Comparison of ENCODE assay signal across 12 mouse cellular contexts in the genomic region with DNA sequence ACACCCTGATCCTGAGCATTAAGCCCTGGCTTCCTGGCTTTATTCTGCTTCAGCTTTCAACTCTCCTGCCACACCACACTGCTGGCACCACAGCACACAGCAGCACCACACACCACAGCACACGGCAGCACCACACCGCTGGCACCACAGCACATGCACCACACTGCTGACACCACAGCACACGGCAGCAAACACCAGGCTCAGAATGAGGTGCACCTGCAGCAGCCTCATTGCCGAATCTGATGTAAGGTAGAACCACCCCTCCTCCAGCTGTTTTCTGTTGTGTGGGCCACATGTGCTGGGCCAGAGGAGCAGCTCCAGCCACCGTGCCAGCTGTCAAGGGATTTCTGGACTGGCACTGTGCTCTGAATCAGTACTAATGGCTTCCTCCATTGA. TPM values are rescaled to one million over a fixed set of nuclear protein-coding genes. Genes with fewer than 3 reads are reported as not detected.
DNase-seq lines count a peak whose midpoint lies in the region; ATAC-seq and TF ChIP-seq lines count a peak whose summit lies in the region.
"Had no signal": no experiment of that assay in that cellular context is flagged by ENCODE, and none has a peak within 500 bp of the region (broad histone marks: within the 10 kb centered on the region; RNA-seq: fewer than 3 reads in every experiment).

No protein-coding gene starts in this region.

- peaks cover 95% of the 10 kb centered on the region for H3K36me3 ChIP-seq in hindbrain, embryonic 10.5 days
- no peaks in the 10 kb centered on the region for H3K36me3 ChIP-seq in hindbrain, embryonic 11.5 days (ENCODE audit: control insufficient read depth, insufficient read depth, low read length)
- H3K36me3 ChIP-seq in forebrain, postnatal 0 days (ENCODE audit: insufficient read depth): no peaks in the 10 kb centered on the region
- H3K36me3 ChIP-seq in neural tube, embryonic 14.5 days (ENCODE audit: control insufficient read depth, insufficient read depth, low read length): no peaks in the 10 kb centered on the region

- DNase-seq in hindbrain, embryonic 10.5 days (ENCODE audit: low spot score): no peak
- DNase-seq in hindbrain, embryonic 11.5 days (ENCODE audit: low spot score): no peak
- peak; percentile 24 for DNase-seq in T-cell, adult 2 months (ENCODE audit: low spot score)
- DNase-seq in forebrain, postnatal 0 days: no peak
- DNase-seq in retina, postnatal 1 day: no peak
- DNase-seq in cerebellum, postnatal 14 days: no peak
- DNase-seq in adrenal gland, postnatal 14 days: no peak
- DNase-seq: gastrocnemius, postnatal 36 days; lung, postnatal 36 days had no signal

- H3K4me2 ChIP-seq in hindbrain, embryonic 11.5 days (replicated peaks; ENCODE audit: low read depth, low read length): no peak overlapping the region
- no peak overlapping the region for H3K4me2 ChIP-seq in forebrain, postnatal 0 days (ENCODE audit: low read depth)
- H3K4me2 ChIP-seq in neural tube, embryonic 14.5 days (ENCODE audit: low read depth, low read length): no peak overlapping the region
- H3K4me2 ChIP-seq: embryonic facial prominence, embryonic 15.5 days had no signal

- H3K9me3 ChIP-seq in hindbrain, embryonic 10.5 days: no peaks in the 10 kb centered on the region
- H3K9me3 ChIP-seq in hindbrain, embryonic 11.5 days (ENCODE audit: control insufficient read depth, low read length): no peaks in the 10 kb centered on the region
- no peaks in the 10 kb centered on the region for H3K9me3 ChIP-seq in forebrain, postnatal 0 days (ENCODE audit: low read length)
- no peaks in the 10 kb centered on the region for H3K9me3 ChIP-seq in neural tube, embryonic 14.5 days (ENCODE audit: control insufficient read depth, low read length)
- H3K9me3 ChIP-seq: embryonic facial prominence, embryonic 15.5 days had no signal

- TF ChIP-seq CTCF in forebrain, postnatal 0 days (IDR thresholded peaks at IDR 0.05; ENCODE audit: low read depth): no peak

- 86% methylated on average over 5 of the region's 5 CpGs for WGBS in hindbrain, embryonic 10.5 days
- 80% methylated on average over 5 of the region's 5 CpGs for WGBS in hindbrain, embryonic 11.5 days
- 48% methylated on average over 5 of the region's 5 CpGs for WGBS in forebrain, postnatal 0 days
- 64% methylated on average over 5 of the region's 5 CpGs for WGBS in neural tube, embryonic 14.5 days

- H3K4me3 ChIP-seq in hindbrain, embryonic 10.5 days: no peak overlapping the region
- no peak overlapping the region for H3K4me3 ChIP-seq in hindbrain, embryonic 11.5 days (ENCODE audit: low read depth, low read length)
- H3K4me3 ChIP-seq in forebrain, postnatal 0 days (ENCODE audit: low read depth, low read length): no peak overlapping the region
- H3K4me3 ChIP-seq in neural tube, embryonic 14.5 days (ENCODE audit: low read depth, low read length): no peak overlapping the region
- H3K4me3 ChIP-seq: embryonic facial prominence, embryonic 15.5 days had no signal

- peaks cover 38% of the 10 kb centered on the region for H3K4me1 ChIP-seq in hindbrain, embryonic 10.5 days (replicated peaks)
- no peaks in the 10 kb centered on the region for H3K4me1 ChIP-seq in hindbrain, embryonic 11.5 days (replicated peaks; ENCODE audit: control insufficient read depth, insufficient read depth, low read length)
- 0 out of 2 replicates have a peak, but pooled peaks cover 4% of the 10 kb centered on the region for H3K4me1 ChIP-seq in forebrain, postnatal 0 days (ENCODE audit: insufficient read depth)
- H3K4me1 ChIP-seq in neural tube, embryonic 14.5 days (ENCODE audit: control insufficient read depth, insufficient read depth, low read length): peaks cover 31% of the 10 kb centered on the region; the same call in 1 of the 2 replicates

- no peak for ATAC-seq in hindbrain, embryonic 11.5 days (ENCODE audit: low FRiP score)
- ATAC-seq in forebrain, postnatal 0 days: peak; percentile 40
- no peak; the same call in 1 of the 2 replicates for ATAC-seq in neural tube, embryonic 14.5 days (ENCODE audit: low read depth)
- ATAC-seq: intestine, embryonic 16.5 days had no signal

- no peaks in the 10 kb centered on the region for H3K27me3 ChIP-seq in hindbrain, embryonic 10.5 days (ENCODE audit: insufficient read depth, poor library complexity, severe bottlenecking)
- no peaks in the 10 kb centered on the region for H3K27me3 ChIP-seq in hindbrain, embryonic 11.5 days (ENCODE audit: control insufficient read depth, insufficient read depth, low read length)
- H3K27me3 ChIP-seq in forebrain, postnatal 0 days (ENCODE audit: insufficient read depth, low read length): no peaks in the 10 kb centered on the region
- no peaks in the 10 kb centered on the region for H3K27me3 ChIP-seq in neural tube, embryonic 14.5 days (ENCODE audit: control insufficient read depth, insufficient read depth, low read length)
- H3K27me3 ChIP-seq: embryonic facial prominence, embryonic 15.5 days had no signal

- peak overlapping the region; percentile 16; the same call in 1 of the 2 replicates for H3K27ac ChIP-seq in hindbrain, embryonic 10.5 days
- no peak overlapping the region for H3K27ac ChIP-seq in hindbrain, embryonic 11.5 days (ENCODE audit: low read depth, low read length)
- H3K27ac ChIP-seq in forebrain, postnatal 0 days (ENCODE audit: low read depth, low read length): no peak overlapping the region
- 0 out of 2 replicates have a peak overlapping the region, but pooled peaks have one; percentile 24 for H3K27ac ChIP-seq in neural tube, embryonic 14.5 days (ENCODE audit: low read depth, low read length)
- H3K27ac ChIP-seq: embryonic facial prominence, embryonic 15.5 days had no signal

- H3K9ac ChIP-seq in hindbrain, embryonic 11.5 days (ENCODE audit: low read depth, low read length): no peak overlapping the region
- H3K9ac ChIP-seq in forebrain, postnatal 0 days: no peak overlapping the region
- no peak overlapping the region for H3K9ac ChIP-seq in neural tube, embryonic 14.5 days (replicated peaks; ENCODE audit: low read depth, low read length)
- H3K9ac ChIP-seq: embryonic facial prominence, embryonic 15.5 days had no signal

RNA-seq across cellular contexts. Expression of gene Bcl2l11, which starts 30.2 kb away (rescaled TPM):
- polyA plus RNA-seq in hindbrain, embryonic 10.5 days (2016; fragmentation: Nextera tagmentation; extraction: Ambion mirVana): 26.2 and 27.4 TPM in 2 replicates
- polyA plus RNA-seq in hindbrain, embryonic 11.5 days (2014; fragmentation: Nextera tagmentation; extraction: Ambion mirVana): 15.7 and 17.2 TPM in 2 replicates
- total RNA-seq in forebrain, postnatal 0 days (2014; rRNA removed): 5.2 and 11.2 TPM in 2 replicates
- 4.9 and 6.7 TPM in 2 replicates for polyA plus RNA-seq in forebrain, postnatal 0 days (2015; fragmentation: Nextera tagmentation; extraction: Ambion mirVana)
- polyA plus RNA-seq in neural tube, embryonic 14.5 days (2014; fragmentation: Nextera tagmentation; extraction: Ambion mirVana): 11.5 and 14.0 TPM in 2 replicates
- 27.0 and 34.8 TPM in 2 replicates for total RNA-seq in adrenal gland, postnatal 14 days (2021)

Comparison
In these comparisons a context has a peak if more than half of its experiments do, and no peak if none do; other contexts are left out.
1. H3K27ac ChIP-seq: peak in hindbrain, embryonic 10.5 days (single experiment) and neural tube, embryonic 14.5 days (single experiment); none in hindbrain, embryonic 11.5 days (single experiment) and forebrain, postnatal 0 days (single experiment).